Mouse (Mus musculus): ENCODE measurements around the gene Ppp1r9b. TPM values are rescaled to one million over a fixed set of nuclear protein-coding genes. Genes with fewer than 3 reads are reported as not detected.

Ppp1r9b gene
- polyA plus RNA-seq (2021), result 70.2 TPM

GRCm38 (mm10) chr11:94990749-94991577 lies at the start of gene Ppp1r9b:
Gene Ppp1r9b (plus strand): TSS chr11:94991035.
- in situ Hi-C loops (cut with MboI; ENCODE audit: low pct_unique_long_range_greater_than_20kb), result no loop called here
- CTCF ChIA-PET, result interaction anchor here (1.0 to 2.5 kb wide), 5 partner anchors 9 to 21 kb away, joined by 3 to 10 read pairs (median 4); no protein-coding TSS in a partner anchor

GRCm38 (mm10) chr11:94941121-94941520 lies 49.7 kb upstream of the Ppp1r9b start:
- CTCF ChIA-PET, result interaction anchor here (2.8 to 2.9 kb wide), 2 partner anchors 30 to 74 kb away, joined by 11 to 23 read pairs; no protein-coding TSS in a partner anchor
- in situ Hi-C loops (cut with MboI; ENCODE audit: low pct_unique_long_range_greater_than_20kb), result no loop called here
- POLR2A ChIA-PET, result no interaction called here
- ATAC-seq, result no peak
- no peaks in the 10 kb centered on the region for H3K27me3 ChIP-seq
- no peak for DNase-seq (ENCODE audit: low read depth, low spot score)
- no peak for TF ChIP-seq CTCF (IDR thresholded peaks at IDR 0.05)

More at GRCm38 (mm10) chr11:94990749-94991577, at the start of gene Ppp1r9b:
- POLR2A ChIA-PET, result interaction anchor here (0.6 to 3.0 kb wide), 12 partner anchors 9 to 1023 kb away, joined by 3 to 18 read pairs (median 4); partner anchors contain the start of genes Gm20390, Nme1 and Sgca
- H3K27me3 ChIP-seq, result no peaks in the 10 kb centered on the region
- ATAC-seq, result peak; percentile 37
- no peak for DNase-seq (ENCODE audit: low read depth, low spot score)
- no peak for TF ChIP-seq CTCF (IDR thresholded peaks at IDR 0.05)

GRCm38 (mm10) chr11:94941776-94942175 lies 49.1 kb upstream of the Ppp1r9b start:
- POLR2A ChIA-PET, result no interaction called here
- in situ Hi-C loops (cut with MboI; ENCODE audit: low pct_unique_long_range_greater_than_20kb), result no loop called here
- no peak for DNase-seq (ENCODE audit: low read depth, low spot score)
- ATAC-seq, result no peak
- no peaks in the 10 kb centered on the region for H3K27me3 ChIP-seq
- TF ChIP-seq CTCF (IDR thresholded peaks at IDR 0.05), result no peak
- CTCF ChIA-PET, result interaction anchor here (1.3 to 2.9 kb wide), 4 partner anchors 22 to 75 kb away, joined by 3 to 23 read pairs (median 5); no protein-coding TSS in a partner anchor

- POLR2A ChIA-PET, result no interaction called here
These were observed 48.4 kb upstream of the Ppp1r9b start for GRCm38 (mm10) chr11:94942282-94943023.

GRCm38 (mm10) chr11:94943054-94943453 lies 47.8 kb upstream of the Ppp1r9b start:
- in situ Hi-C loops (cut with MboI; ENCODE audit: low pct_unique_long_range_greater_than_20kb), result no loop called here
- no peaks in the 10 kb centered on the region for H3K27me3 ChIP-seq
- ChIA-PET POLR2A (no interaction called here), CTCF (interaction anchor here (0.7 to 2.9 kb wide), 4 partner anchors 21 to 77 kb away, joined by 3 to 23 read pairs (median 5); no protein-coding TSS in a partner anchor)
- no peak for ATAC-seq
- DNase-seq (ENCODE audit: low read depth, low spot score), result no peak
- TF ChIP-seq CTCF (IDR thresholded peaks at IDR 0.05), result no peak

More at GRCm38 (mm10) chr11:94942282-94943023, 48.4 kb upstream of the Ppp1r9b start:
- DNase-seq (ENCODE audit: low read depth, low spot score) (no peak), ATAC-seq (no peak)
- in situ Hi-C loops (cut with MboI; ENCODE audit: low pct_unique_long_range_greater_than_20kb), result no loop called here
- no peak for TF ChIP-seq CTCF (IDR thresholded peaks at IDR 0.05)
- CTCF ChIA-PET, result interaction anchor here (0.7 to 2.9 kb wide), 5 partner anchors 21 to 76 kb away, joined by 3 to 23 read pairs (median 4); no protein-coding TSS in a partner anchor
- no peaks in the 10 kb centered on the region for H3K27me3 ChIP-seq

GRCm38 (mm10) chr11:94944295-94944694 lies 46.5 kb upstream of the Ppp1r9b start:
- in situ Hi-C loops (cut with MboI; ENCODE audit: low pct_unique_long_range_greater_than_20kb), result no loop called here
- no peak for ATAC-seq
- ChIA-PET CTCF (interaction anchor here (3.6 kb wide), 1 partner anchor 26 kb away, joined by 16 read pairs; no protein-coding TSS in a partner anchor), POLR2A (interaction anchor here (1.7 kb wide), 1 partner anchor 11 kb away, joined by 4 read pairs; no protein-coding TSS in a partner anchor)
- TF ChIP-seq CTCF (IDR thresholded peaks at IDR 0.05), result no peak
- no peaks in the 10 kb centered on the region for H3K27me3 ChIP-seq
- no peak for DNase-seq (ENCODE audit: low read depth, low spot score)

- DNase-seq (ENCODE audit: low read depth, low spot score) (no peak), ATAC-seq (no peak)
- no peak for TF ChIP-seq CTCF (IDR thresholded peaks at IDR 0.05)
- ChIA-PET POLR2A (interaction anchor here (0.6 to 1.7 kb wide), 2 partner anchors 11 to 18 kb away, joined by 3 to 4 read pairs; no protein-coding TSS in a partner anchor), CTCF (interaction anchor here (3.6 kb wide), 1 partner anchor 25 kb away, joined by 16 read pairs; no protein-coding TSS in a partner anchor)
- in situ Hi-C loops (cut with MboI; ENCODE audit: low pct_unique_long_range_greater_than_20kb), result no loop called here
- H3K27me3 ChIP-seq, result no peaks in the 10 kb centered on the region
These were observed 45.6 kb upstream of the Ppp1r9b start for GRCm38 (mm10) chr11:94945236-94945635.

GRCm38 (mm10) chr11:94952169-94952568 lies 38.7 kb upstream of the Ppp1r9b start:
- CTCF ChIA-PET, result no interaction called here
- no peaks in the 10 kb centered on the region for H3K27me3 ChIP-seq
- POLR2A ChIA-PET, result no interaction called here
- in situ Hi-C loops (cut with MboI; ENCODE audit: low pct_unique_long_range_greater_than_20kb), result no loop called here
- ATAC-seq (no peak), DNase-seq (ENCODE audit: low read depth, low spot score) (no peak)
- TF ChIP-seq CTCF (IDR thresholded peaks at IDR 0.05), result no peak

- H3K27me3 ChIP-seq, result no peaks in the 10 kb centered on the region
- ATAC-seq, result no peak
- TF ChIP-seq CTCF (IDR thresholded peaks at IDR 0.05), result no peak
- CTCF ChIA-PET, result no interaction called here
- POLR2A ChIA-PET, result interaction anchor here (1.5 kb wide), 1 partner anchor 10 kb away, joined by 4 read pairs; no protein-coding TSS in a partner anchor
- no peak for DNase-seq (ENCODE audit: low read depth, low spot score)
- in situ Hi-C loops (cut with MboI; ENCODE audit: low pct_unique_long_range_greater_than_20kb), result no loop called here
These were observed 35.7 kb upstream of the Ppp1r9b start for GRCm38 (mm10) chr11:94955103-94955502.

- in situ Hi-C loops (cut with MboI; ENCODE audit: low pct_unique_long_range_greater_than_20kb), result no loop called here
- no peaks in the 10 kb centered on the region for H3K27me3 ChIP-seq
- ATAC-seq, result no peak
- DNase-seq (ENCODE audit: low read depth, low spot score), result no peak
- TF ChIP-seq CTCF (IDR thresholded peaks at IDR 0.05), result no peak
- CTCF ChIA-PET, result interaction anchor here (1.0 kb wide), 1 partner anchor 17 kb away, joined by 3 read pairs; no protein-coding TSS in a partner anchor
- POLR2A ChIA-PET, result no interaction called here
These were observed 33.2 kb upstream of the Ppp1r9b start for GRCm38 (mm10) chr11:94957693-94958064.
